ENCODE assay signal across 38 mouse cellular contexts in genomic region chr11:94539761-94540160, GRCm38 (mm10). TPM values are rescaled to one million over a fixed set of nuclear protein-coding genes. Genes with fewer than 3 reads are reported as not detected.
"Had no signal": no experiment of that assay in that cellular context is flagged by ENCODE, and none has a peak within 500 bp of the region (broad histone marks: within the 10 kb centered on the region; RNA-seq: fewer than 3 reads in every experiment).

No protein-coding gene starts in this region.

- H3K27me3 ChIP-seq: heart, embryonic 12.5 days; heart, embryonic 13.5 days; heart, embryonic 15.5 days; hindbrain, embryonic 12.5 days; hindbrain, embryonic 13.5 days; hindbrain, embryonic 15.5 days; intestine, embryonic 15.5 days; kidney, embryonic 15.5 days had no signal

- ATAC-seq: hindbrain, embryonic 16.5 days; hindbrain, postnatal 0 days; inflammation-experienced regulatory T-cells, adult 6 months; intestine, embryonic 15.5 days; intestine, embryonic 16.5 days; intestine, postnatal 0 days had no signal

- H3K4me3 ChIP-seq: heart, embryonic 10.5 days; heart, embryonic 12.5 days; heart, embryonic 13.5 days; heart, embryonic 15.5 days; hindbrain, embryonic 10.5 days; hindbrain, embryonic 12.5 days; hindbrain, embryonic 13.5 days; hindbrain, embryonic 15.5 days; intestine, embryonic 15.5 days; kidney, embryonic 15.5 days; layer of hippocampus, adult 2 months had no signal

- H3K4me2 ChIP-seq: heart, embryonic 11.5 days; heart, embryonic 12.5 days; heart, embryonic 13.5 days; heart, embryonic 15.5 days; hindbrain, embryonic 12.5 days; hindbrain, embryonic 13.5 days; hindbrain, embryonic 14.5 days; hindbrain, embryonic 15.5 days; intestine, embryonic 15.5 days; kidney, embryonic 15.5 days had no signal

- H3K36me3 ChIP-seq: heart, embryonic 15.5 days; hindbrain, embryonic 12.5 days; intestine, embryonic 15.5 days had no signal

- H3K9ac ChIP-seq: heart, embryonic 12.5 days; heart, embryonic 13.5 days; heart, embryonic 15.5 days; hindbrain, embryonic 12.5 days; hindbrain, embryonic 13.5 days; hindbrain, embryonic 14.5 days; hindbrain, embryonic 15.5 days; intestine, embryonic 15.5 days; kidney, embryonic 15.5 days had no signal

- H3K9me3 ChIP-seq: heart, embryonic 10.5 days; heart, embryonic 13.5 days; heart, embryonic 15.5 days; hindbrain, embryonic 10.5 days; hindbrain, embryonic 12.5 days; hindbrain, embryonic 13.5 days; hindbrain, embryonic 15.5 days; intestine, embryonic 15.5 days; kidney, embryonic 15.5 days had no signal

- DNase-seq: heart, postnatal 10 days; heart, postnatal 14 days; heart, postnatal 36 days; heart, postnatal 4 days; kidney, adult 11 months; kidney, adult 18-20 months; kidney, adult 2 months; kidney, adult 8-10 months; kidney, adult 9 months; kidney, postnatal 10 days; kidney, postnatal 14 days; kidney, postnatal 25 days; kidney, postnatal 36 days; kidney, postnatal 4 days; layer of hippocampus, adult 9-11 months; layer of hippocampus, postnatal 36 days had no signal

- H3K27ac ChIP-seq: heart, embryonic 10.5 days; heart, embryonic 13.5 days; heart, embryonic 15.5 days; hindbrain, embryonic 10.5 days; hindbrain, embryonic 12.5 days; hindbrain, embryonic 13.5 days; hindbrain, embryonic 14.5 days; hindbrain, embryonic 15.5 days; hindbrain, postnatal 0 days; intestine, embryonic 15.5 days; kidney, postnatal 0 days; layer of hippocampus, adult 2 months had no signal

RNA-seq across cellular contexts. Expression of gene Mycbpap, which starts 18.2 kb away (rescaled TPM):
- polyA plus RNA-seq: inflammation-experienced regulatory T-cells, adult 6 months had no signal

RNA-seq across cellular contexts. Expression of gene Chad, which starts 25.1 kb away (rescaled TPM):
- polyA plus RNA-seq: heart, embryonic 11.5 days; kidney, embryonic 14.5 days had no signal

RNA-seq across cellular contexts. Expression of gene Epn3, which starts 40.0 kb away (rescaled TPM):
- polyA plus RNA-seq: inflammation-experienced regulatory T-cells, adult 6 months had no signal

RNA-seq across cellular contexts. Expression of gene Spata20, which starts 53.8 kb away (rescaled TPM):
- polyA plus RNA-seq: heart, embryonic 10.5 days; heart, embryonic 11.5 days; heart, embryonic 12.5 days; heart, embryonic 14.5 days; hindbrain, embryonic 11.5 days; inflammation-experienced regulatory T-cells, adult 6 months; intestine, postnatal 0 days; kidney, postnatal 0 days had no signal
